Mouse (Mus musculus): Measurements from ENCODE around the gene Atxn7l3.
"Not testable (repeated sequence)": the region's sequence is repeated elsewhere in the genome, so short reads cannot be mapped to it uniquely, and the experiment has no call there.

Atxn7l3 gene

DNA sequence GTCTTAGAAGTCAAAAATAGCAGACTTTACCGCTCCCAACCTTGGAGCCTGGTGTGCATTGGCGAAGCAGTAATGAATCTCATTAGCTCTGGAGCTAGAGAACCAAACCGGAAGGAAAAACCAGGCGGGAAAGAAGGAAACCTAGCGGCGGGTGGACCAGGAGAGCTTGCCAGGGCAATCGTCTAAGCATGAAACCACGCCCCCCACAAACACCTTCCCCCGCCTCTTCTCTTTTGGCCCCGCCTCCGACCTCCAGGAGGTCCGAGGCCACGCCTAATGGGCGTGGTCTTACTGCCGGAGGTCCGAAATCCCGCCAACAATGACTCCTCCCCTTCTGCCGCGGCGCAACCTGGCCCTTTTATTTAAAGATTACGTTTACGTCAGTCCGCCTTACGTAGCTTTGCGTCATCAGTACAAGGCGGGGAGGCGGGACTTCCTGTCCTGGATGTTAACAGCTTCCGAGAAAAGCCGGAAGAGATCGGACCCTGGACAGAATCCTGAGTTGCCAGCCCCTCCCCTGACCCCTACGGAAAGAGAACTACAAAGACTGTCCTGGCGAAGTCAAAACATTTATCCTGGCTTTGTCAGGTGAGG, 11.8 kb downstream of the Atxn7l3 start, which contains the start of gene Tmub2:
TSS of gene Tmub2 (plus strand) at position 431 of the 594 bp plus-strand sequence.
- in situ Hi-C loops (cut with MboI; ENCODE audit: low pct_unique_long_range_greater_than_20kb in 1 of 2, low sequenced_read_pairs in 2 of 2, unreplicated experiment in 1 of 2), result no loop called here

DNA sequence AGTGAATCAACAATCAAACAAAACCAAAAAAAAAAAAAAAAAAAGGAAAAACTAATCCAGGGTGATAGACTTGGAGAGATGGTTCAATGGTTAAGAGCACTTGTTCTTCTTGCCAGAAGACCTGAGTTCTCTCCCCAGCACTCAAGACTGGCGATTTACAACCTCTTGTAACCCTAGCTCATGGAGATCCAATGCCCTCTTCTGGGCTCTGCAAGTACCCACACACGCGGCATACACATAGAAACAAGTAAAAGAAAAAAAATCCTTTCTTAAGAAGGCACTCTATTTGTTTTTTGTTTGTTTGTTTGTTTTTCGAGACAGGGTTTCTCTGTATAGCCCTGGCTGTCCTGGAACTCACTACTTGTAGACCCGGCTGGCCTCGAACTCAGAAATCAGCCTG, 12.5 kb downstream of the Atxn7l3 start:
- in situ Hi-C loops (cut with MboI; ENCODE audit: low pct_unique_long_range_greater_than_20kb in 1 of 2, low sequenced_read_pairs in 2 of 2, unreplicated experiment in 1 of 2), result no loop called here

DNA sequence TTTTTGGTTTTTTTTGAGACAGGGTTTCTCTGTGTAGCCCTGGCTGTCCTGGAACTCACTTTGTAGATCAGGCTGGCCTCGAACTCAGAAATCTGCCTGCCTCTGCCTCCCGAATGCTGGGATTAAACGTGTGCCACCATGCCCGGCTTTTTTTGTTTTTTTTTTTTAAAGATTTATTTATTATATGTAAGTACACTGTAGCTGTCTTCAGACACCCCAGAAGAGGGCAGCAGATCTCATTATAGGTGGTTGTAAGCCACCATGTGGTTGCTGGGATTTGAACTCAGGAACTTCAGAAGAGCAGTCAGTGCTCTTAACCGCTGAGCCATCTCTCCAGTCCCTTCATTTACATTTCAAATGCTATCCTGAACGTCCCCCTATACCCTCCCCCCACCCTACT, 16.2 kb downstream of the Atxn7l3 start:
- in situ Hi-C loops (cut with MboI; ENCODE audit: low pct_unique_long_range_greater_than_20kb in 1 of 2, low sequenced_read_pairs in 2 of 2, unreplicated experiment in 1 of 2), result not testable (repeated sequence)

DNA sequence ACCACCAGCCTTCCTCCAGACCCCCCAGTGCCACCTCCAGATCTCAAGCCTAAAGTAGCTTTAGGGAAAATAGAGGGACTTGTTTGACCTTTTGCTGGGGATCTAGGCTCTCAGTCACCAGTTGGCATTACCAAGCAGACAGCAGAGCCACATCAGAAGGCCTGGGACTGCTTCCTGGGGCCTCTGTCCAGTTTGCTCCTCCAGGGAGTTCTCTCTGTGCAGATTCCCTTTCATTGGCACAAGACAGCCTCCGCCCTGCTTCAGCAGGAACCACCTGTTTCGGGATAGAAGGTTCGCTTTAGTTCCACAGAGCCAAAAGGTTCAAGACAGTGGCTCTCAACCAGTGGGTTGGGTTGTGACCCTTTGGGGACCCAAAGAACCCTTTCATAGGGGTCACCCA, 16.8 kb downstream of the Atxn7l3 start:
- in situ Hi-C loops (cut with MboI; ENCODE audit: low pct_unique_long_range_greater_than_20kb in 1 of 2, low sequenced_read_pairs in 2 of 2, unreplicated experiment in 1 of 2), result no loop called here

DNA sequence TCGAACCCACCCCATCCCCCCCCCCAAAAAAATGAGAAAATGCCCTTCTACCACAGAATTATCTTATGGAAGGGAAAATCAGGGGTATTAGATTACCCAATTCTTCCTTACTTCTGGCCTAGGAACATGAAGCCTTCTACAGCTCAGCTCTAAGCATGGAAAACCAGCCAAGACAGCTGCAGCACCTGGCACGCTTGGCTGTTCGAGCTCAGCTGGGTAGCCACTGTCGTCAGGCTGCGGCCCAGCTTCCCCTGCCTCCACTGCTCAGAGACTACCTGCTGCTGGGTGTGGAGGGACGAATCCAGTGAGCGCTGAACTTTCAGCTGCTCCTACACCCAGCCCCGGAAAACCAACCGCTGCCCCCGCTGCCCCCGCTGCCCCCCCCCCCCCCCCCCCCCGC, 18.7 kb downstream of the Atxn7l3 start:
- in situ Hi-C loops (cut with MboI; ENCODE audit: low pct_unique_long_range_greater_than_20kb in 1 of 2, low sequenced_read_pairs in 2 of 2, unreplicated experiment in 1 of 2), result no loop called here

DNA sequence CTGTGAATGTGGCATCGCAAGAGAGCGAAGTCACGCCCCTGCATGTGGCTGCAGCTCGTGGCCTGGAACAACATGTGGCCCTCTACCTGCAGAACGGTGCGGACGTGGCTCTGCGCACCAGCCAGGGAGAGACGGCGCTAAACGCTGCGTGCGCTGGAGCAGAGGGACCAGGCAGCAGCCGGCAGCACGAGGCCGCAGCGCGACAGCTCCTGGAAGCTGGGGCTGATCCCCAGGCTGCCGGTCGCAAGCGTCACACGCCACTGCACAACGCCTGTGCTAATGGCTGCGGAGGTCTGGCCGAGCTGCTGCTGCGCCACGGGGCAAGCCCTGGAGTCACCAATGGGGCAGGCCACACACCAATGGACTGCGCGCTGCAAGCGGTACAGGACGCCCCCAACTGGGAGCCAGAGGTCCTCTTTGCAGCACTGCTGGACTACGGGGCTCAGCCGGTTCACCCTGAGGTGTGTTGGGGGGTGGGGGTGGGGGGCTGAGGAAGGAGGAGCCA, 20.0 kb downstream of the Atxn7l3 start:
- in situ Hi-C loops (cut with MboI; ENCODE audit: low pct_unique_long_range_greater_than_20kb in 1 of 2, low sequenced_read_pairs in 2 of 2, unreplicated experiment in 1 of 2), result no loop called here

DNA sequence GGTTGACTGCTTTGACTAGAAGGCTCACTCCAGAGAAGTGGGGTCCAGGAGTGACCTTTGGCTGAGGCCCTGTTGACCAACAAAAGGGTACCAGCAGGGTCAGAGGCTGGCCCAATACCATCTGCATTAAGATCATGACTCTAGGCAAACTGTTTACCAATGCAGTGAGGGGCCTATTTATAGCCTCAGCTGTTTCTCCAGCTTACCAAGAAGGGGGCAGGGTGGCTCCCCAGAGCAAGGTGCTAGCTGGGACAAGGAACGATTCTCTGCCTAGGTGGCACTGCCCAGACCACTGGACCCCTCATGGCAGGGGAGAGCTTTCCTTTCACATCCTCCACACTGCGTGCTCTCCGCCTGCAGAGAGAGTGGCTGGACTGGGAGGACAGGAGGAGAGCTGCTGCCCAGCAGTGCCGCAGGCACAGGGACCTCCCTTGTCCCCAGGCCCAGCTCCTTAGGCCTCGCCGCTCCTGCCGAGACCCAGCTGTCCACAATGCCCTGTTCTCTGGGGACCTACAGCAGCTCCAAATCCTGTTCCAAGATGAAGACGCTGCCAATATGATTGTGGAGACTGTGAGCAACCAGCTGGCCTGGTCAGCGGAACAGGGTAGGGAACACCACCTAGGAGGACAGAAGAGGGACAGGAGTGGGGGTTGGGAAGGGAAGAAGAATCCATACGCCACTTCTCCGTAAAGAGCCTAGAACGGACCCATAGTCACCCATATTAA, 27.7 kb downstream of the Atxn7l3 start, which contains the start of gene Asb16:
TSS of gene Asb16 (plus strand) at position 224 of the 725 bp plus-strand sequence.
- in situ Hi-C loops (cut with MboI; ENCODE audit: low pct_unique_long_range_greater_than_20kb in 1 of 2, low sequenced_read_pairs in 2 of 2, unreplicated experiment in 1 of 2), result no loop called here

DNA sequence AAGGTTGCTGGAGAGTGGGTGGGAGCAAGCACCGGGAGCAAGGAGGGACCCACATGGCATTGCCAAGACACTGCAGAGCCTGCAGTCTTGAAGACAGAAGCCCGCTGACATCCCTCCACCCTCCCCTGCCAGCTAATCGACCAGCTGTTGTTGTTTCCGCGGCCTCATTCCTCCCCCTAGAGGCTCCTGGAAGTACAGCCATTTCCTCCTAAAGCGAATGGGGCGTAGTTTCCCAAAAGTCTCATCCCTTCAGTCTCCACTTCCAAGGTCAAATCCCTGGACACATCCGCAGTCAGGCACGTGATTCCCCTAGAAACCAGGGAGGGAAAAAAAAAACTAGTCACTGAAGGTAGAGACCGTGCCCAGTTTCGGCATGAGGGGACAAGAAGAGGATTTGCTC, 29.0 kb downstream of the Atxn7l3 start:
- in situ Hi-C loops (cut with MboI; ENCODE audit: low pct_unique_long_range_greater_than_20kb in 1 of 2, low sequenced_read_pairs in 2 of 2, unreplicated experiment in 1 of 2), result no loop called here

DNA sequence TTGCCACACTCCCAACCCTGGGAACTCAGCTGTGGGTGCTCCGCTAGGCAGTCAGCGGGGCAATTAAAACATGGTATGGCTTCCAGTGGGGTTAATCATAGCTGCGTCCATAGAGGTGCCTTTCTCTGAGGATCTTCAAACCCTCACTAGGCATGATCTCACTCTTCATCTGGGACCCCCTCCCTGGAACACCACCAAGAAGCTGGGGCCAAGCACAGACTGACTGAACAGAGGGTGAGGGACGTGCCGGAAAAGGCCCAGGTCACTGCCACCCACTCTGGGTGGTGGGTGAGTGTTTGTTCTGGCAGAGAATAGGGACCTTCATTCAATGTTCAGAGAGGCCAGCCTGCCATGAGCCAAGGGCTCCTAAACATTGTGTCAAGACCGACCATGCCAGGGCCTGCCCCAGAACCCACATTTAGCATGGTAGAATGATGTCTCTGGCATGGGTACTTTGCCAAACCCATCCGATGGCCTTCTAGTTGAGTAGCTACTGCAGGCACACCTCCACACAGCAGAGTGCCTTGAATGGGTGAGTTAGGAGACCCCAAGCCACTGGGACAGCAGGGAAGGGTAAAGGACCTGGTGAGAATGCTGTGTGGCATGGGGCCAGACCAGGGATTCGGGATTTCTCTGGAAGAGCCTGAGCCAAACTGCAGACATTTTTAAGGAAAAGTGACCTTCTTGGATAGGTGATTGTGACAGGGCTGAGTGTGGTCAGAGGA, 29.6 kb downstream of the Atxn7l3 start:
- in situ Hi-C loops (cut with MboI; ENCODE audit: low pct_unique_long_range_greater_than_20kb in 1 of 2, low sequenced_read_pairs in 2 of 2, unreplicated experiment in 1 of 2), result no loop called here

DNA sequence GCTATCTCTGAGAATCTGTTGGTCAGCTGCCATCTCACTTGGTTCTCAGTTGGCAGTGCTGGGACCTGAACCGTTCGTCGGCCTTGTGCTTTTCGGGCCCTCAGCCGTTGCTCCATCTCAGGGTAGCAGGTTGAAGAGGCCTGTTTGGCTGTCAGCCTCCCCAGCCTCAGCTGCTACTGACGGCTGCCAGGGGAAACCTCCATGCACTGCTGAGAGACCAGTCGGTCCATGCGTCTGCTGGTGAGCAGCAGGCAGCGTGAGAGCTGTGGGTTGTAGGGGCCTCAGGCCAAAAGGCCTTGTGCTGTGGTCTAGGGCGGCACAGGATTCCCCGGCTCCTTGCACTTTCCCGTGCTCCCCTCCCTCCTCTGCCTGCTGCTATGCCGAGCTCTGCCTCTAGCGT, 30.6 kb downstream of the Atxn7l3 start:
- in situ Hi-C loops (cut with MboI; ENCODE audit: low pct_unique_long_range_greater_than_20kb in 1 of 2, low sequenced_read_pairs in 2 of 2, unreplicated experiment in 1 of 2), result no loop called here

DNA sequence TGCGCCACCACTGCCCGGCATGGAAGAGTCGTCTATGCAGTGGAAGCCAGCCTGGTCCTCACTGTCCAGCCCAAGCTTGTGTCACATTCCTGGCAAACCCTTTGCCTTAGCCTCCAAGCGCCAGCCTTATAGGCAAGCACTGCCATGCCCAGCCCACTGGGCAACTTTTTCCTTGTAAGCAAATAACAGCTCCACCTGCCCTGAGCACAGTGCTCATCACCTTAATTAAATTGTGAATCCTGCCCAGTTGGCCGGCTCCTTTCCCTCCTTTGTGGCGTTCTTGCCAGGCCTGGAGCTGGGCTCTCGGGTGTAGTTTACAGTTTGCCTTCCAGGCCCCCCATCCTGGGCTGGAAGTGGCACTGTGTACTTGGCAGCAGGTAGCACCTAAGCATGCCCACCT, 33.2 kb downstream of the Atxn7l3 start:
- in situ Hi-C loops (cut with MboI; ENCODE audit: low pct_unique_long_range_greater_than_20kb in 1 of 2, low sequenced_read_pairs in 2 of 2, unreplicated experiment in 1 of 2), result no loop called here

DNA sequence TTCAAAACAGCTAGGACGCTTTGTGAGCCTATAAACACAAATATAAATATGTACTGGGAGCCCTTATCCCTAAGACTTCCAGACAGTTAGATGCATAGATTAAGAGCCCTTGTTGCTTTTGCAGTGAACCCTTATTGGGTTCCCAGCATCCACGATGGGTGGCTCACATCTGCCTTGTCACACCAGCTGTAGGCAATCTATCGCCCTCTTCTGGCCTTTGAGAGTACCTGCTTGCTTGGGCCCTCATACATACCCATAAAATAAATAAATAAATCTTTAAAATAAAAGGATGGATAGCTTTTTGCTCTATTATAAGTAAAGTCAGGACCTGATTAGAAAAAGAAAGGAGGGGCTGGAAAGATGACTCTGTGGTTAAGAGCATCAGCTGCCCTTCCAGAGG, 37.9 kb downstream of the Atxn7l3 start:
- in situ Hi-C loops (cut with MboI; ENCODE audit: low pct_unique_long_range_greater_than_20kb in 1 of 2, low sequenced_read_pairs in 2 of 2, unreplicated experiment in 1 of 2), result no loop called here

DNA sequence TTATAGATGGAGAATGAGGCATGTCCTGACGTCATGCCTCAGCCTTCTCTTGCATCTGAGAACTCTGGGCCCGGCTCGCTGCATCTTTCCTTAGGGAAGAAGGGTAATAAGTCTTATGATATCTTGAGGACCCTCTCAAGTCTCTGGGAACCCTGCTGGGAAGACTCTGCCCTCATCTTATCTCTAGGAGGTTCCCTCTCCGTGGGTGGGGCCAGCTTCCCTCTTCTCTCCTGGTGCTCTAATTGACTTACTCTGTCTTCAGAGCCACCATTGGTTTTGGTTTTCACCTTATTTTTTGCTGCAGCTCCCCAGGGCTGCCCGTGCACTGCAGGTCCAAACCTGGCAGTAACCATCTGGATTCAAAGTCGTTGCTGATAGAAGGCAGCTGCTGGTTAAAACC, 38.3 kb downstream of the Atxn7l3 start:
- in situ Hi-C loops (cut with MboI; ENCODE audit: low pct_unique_long_range_greater_than_20kb in 1 of 2, low sequenced_read_pairs in 2 of 2, unreplicated experiment in 1 of 2), result no loop called here

DNA sequence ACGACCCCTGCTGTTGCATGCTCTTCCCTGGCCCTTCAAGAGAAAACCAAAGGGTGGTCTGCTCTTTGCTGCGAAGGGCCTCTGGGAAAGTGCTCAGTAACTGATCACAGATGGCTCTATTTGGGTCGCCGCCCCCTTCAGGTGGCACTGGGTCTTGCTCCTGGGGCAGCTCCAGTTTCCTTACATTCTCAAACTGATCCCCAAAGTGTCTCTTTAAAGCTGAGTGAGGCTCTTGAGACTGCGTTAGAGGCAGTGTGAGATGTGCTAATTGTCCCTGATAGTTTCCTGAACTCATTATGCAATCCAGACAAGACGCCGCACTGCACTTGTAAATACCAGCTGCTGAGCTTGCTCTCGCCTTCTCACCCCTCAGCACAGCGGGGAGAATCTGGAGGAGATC, 38.9 kb downstream of the Atxn7l3 start:
- in situ Hi-C loops (cut with MboI; ENCODE audit: low pct_unique_long_range_greater_than_20kb in 1 of 2, low sequenced_read_pairs in 2 of 2, unreplicated experiment in 1 of 2), result no loop called here

DNA sequence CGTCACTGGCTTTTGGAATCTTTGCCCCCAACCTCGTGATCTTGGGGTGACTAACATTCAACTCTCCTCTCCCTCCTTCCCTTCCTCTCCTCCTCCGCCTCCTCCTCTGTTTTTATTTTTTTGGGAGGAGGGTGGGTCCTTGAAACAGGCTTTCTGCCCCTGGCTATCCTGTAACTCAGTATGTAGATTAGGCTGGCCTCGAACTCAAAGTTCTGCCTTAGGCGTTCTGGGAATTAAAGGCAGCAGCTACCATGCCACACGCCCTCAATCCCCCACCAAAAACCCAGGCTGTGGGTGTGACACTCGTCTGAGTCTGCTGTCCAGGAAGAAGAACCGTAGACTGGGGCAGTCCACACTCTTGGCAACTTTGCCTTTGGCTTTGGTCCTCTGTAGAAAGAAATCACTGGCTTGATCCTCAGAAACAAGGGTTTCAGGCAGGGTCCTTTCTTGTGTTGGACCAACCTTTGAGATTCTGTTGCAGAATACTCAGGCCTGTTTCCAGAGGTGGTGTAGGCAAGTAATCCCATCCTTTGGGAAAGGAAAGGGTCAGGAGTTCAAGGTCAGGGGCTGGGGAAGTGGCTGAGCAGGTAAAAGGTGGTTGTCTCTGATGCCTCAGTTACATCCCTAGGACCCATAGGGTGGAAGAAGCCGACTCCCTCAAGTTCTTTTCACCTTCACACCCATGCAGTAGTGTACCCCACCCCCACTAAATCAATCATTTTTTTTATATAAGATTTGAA, 46.9 kb downstream of the Atxn7l3 start:
- in situ Hi-C loops (cut with MboI; ENCODE audit: low pct_unique_long_range_greater_than_20kb in 1 of 2, low sequenced_read_pairs in 2 of 2, unreplicated experiment in 1 of 2), result no loop called here

DNA sequence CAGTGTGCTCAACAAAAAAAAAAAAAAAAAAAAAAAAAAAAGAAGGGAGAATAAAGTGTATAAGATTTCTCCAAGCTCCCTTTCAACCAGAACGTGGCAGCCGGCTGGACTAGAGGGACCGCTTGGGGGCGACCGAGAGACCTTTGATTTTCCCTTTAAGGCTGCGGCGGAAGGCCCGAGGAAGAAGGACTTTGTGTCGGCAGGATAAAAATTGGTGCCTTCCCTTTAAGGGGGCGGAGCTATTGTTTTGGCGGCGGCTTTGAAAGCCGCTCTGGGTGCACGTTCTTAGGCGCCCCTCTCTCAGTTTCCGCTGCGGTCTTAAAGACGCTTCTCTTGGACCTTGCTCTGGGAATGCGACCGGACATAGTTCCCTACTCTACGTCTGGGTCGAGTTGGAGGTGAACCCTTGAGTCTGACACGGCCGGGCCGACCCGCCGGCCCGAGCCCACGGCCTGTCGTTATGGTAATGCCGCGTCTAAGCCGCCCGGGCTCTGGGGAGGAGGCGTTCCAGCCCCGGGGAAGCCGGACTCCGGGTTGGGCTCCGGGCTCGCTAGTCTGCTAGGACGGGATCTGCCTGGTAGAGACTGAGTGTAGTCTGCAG, 47.7 kb downstream of the Atxn7l3 start, which contains the start of gene BC030867:
TSS of gene BC030867 (plus strand) at position 253 of the 601 bp plus-strand sequence.
- in situ Hi-C loops (cut with MboI; ENCODE audit: low pct_unique_long_range_greater_than_20kb in 1 of 2, low sequenced_read_pairs in 2 of 2, unreplicated experiment in 1 of 2), result no loop called here

DNA sequence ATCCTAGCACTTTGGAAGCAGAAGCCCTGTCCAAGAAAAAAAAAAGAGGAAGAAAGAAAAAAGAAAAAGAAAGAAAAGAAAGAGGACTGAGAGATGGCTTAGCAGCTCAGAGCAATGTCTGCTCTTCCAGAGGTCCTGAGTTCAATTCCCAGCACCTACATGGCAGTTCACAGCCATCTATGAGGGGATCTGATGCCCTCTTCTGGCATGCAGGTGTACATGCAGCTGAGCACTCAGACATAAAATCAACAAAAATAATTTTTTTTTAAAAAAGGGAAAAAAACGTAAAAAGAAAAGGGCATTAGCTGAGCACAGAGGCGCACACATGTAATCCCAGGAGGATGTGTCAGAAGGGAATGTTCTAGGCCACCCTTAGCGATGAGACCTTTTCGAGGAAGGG, 49.6 kb downstream of the Atxn7l3 start:
- in situ Hi-C loops (cut with MboI; ENCODE audit: low pct_unique_long_range_greater_than_20kb in 1 of 2, low sequenced_read_pairs in 2 of 2, unreplicated experiment in 1 of 2), result no loop called here

DNA sequence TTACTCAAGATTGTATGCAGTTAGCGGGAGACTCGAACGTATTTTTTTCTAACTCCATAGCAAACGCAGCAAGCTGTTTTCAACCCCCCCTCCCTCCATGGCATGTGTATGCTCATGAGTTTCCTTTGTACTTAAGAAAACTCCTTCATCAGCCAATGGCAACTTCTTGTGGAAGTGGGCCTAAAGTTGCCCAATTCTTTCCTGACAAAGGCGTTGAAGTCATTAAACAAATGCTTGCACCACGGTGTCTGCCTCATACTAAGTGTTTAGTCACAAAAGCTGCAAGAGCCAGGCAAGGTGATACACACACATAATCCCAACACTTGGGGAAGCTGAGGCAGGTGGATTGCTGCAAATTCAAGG, 50.2 kb downstream of the Atxn7l3 start:
- in situ Hi-C loops (cut with MboI; ENCODE audit: low pct_unique_long_range_greater_than_20kb in 1 of 2, low sequenced_read_pairs in 2 of 2, unreplicated experiment in 1 of 2), result no loop called here
